12 mouse cellular contexts compared by ENCODE assay signal in genomic region chr17:46702100-46702499, GRCm38 (mm10). TPM values are rescaled to one million over a fixed set of nuclear protein-coding genes. Genes with fewer than 3 reads are reported as not detected.
DNase-seq lines count a peak whose midpoint lies in the region; ATAC-seq and TF ChIP-seq lines count a peak whose summit lies in the region.
"Had no signal": no experiment of that assay in that cellular context is flagged by ENCODE, and none has a peak within 500 bp of the region (broad histone marks: within the 10 kb centered on the region; RNA-seq: fewer than 3 reads in every experiment).

No protein-coding gene starts in this region.

- TF ChIP-seq CTCF in G1E (IDR thresholded peaks at IDR 0.05; ENCODE audit: low read depth, low read length), result no peak

- H3K4me2 ChIP-seq in embryonic facial prominence, embryonic 12.5 days (replicated peaks), result no peak overlapping the region; the same call in 1 of the 2 replicates
- H3K4me2 ChIP-seq in kidney, embryonic 15.5 days, result no peak overlapping the region
- no peak overlapping the region for H3K4me2 ChIP-seq in limb, embryonic 13.5 days (replicated peaks)

- no peak overlapping the region for H3K27ac ChIP-seq in embryonic facial prominence, embryonic 12.5 days
- H3K27ac ChIP-seq in embryonic facial prominence, embryonic 10.5 days (replicated peaks), result no peak overlapping the region
- peak overlapping the region; percentile 18; the same call in 1 of the 2 replicates for H3K27ac ChIP-seq in kidney, embryonic 15.5 days
- H3K27ac ChIP-seq in limb, embryonic 13.5 days, result no peak overlapping the region
- H3K27ac ChIP-seq: macrophage had no signal

- no peaks in the 10 kb centered on the region for H3K9me3 ChIP-seq in embryonic facial prominence, embryonic 12.5 days
- no peaks in the 10 kb centered on the region for H3K9me3 ChIP-seq in embryonic facial prominence, embryonic 10.5 days
- no peaks in the 10 kb centered on the region for H3K9me3 ChIP-seq in kidney, embryonic 15.5 days (replicated peaks)
- H3K9me3 ChIP-seq in G1E (replicated peaks), result no peaks in the 10 kb centered on the region
- H3K9me3 ChIP-seq in limb, embryonic 13.5 days, result no peaks in the 10 kb centered on the region

- peaks cover 35% of the 10 kb centered on the region for H3K4me1 ChIP-seq in embryonic facial prominence, embryonic 12.5 days
- peaks cover 45% of the 10 kb centered on the region for H3K4me1 ChIP-seq in embryonic facial prominence, embryonic 10.5 days
- peaks cover 40% of the 10 kb centered on the region for H3K4me1 ChIP-seq in kidney, embryonic 15.5 days
- H3K4me1 ChIP-seq in G1E (ENCODE audit: insufficient read depth, low read depth, low read length), result peaks cover 64% of the 10 kb centered on the region
- H3K4me1 ChIP-seq in limb, embryonic 13.5 days, result peaks cover 33% of the 10 kb centered on the region

- ATAC-seq in embryonic facial prominence, embryonic 12.5 days (ENCODE audit: insufficient number of reproducible peaks, insufficient read depth, low FRiP score, low TSS enrichment), result no peak
- no peak for ATAC-seq in kidney, embryonic 15.5 days (replicated peaks; ENCODE audit: low FRiP score)
- ATAC-seq in G1E (ENCODE audit: extremely low read depth, insufficient number of reproducible peaks, low FRiP score, poor library complexity, severe bottlenecking), result no peak
- ATAC-seq in limb, embryonic 13.5 days (ENCODE audit: low FRiP score, low read depth), result no peak

- no peak overlapping the region for H3K4me3 ChIP-seq in embryonic facial prominence, embryonic 12.5 days
- no peak overlapping the region; the same call in 1 of the 2 replicates for H3K4me3 ChIP-seq in embryonic facial prominence, embryonic 10.5 days
- 0 out of 2 replicates have a peak overlapping the region, but pooled peaks have one; percentile 93 for H3K4me3 ChIP-seq in kidney, embryonic 15.5 days (replicated peaks)
- peak overlapping the region; percentile 58 for H3K4me3 ChIP-seq in G1E (ENCODE audit: low read depth, low read length)
- H3K4me3 ChIP-seq in limb, embryonic 13.5 days, result no peak overlapping the region

- DNase-seq in embryonic facial prominence, embryonic 10.5 days (ENCODE audit: low spot score), result no peak
- DNase-seq in kidney, postnatal 25 days, result no peak
- no peak for DNase-seq in G1E (ENCODE audit: low spot score)
- DNase-seq in embryo, embryonic 10.5 days (ENCODE audit: low spot score), result no peak
- no peak for DNase-seq in right cerebral cortex, postnatal 25 days
- DNase-seq: adrenal gland, postnatal 10 days; cerebellum, adult 18-20 months; gastrocnemius, postnatal 10 days had no signal

- WGBS in embryonic facial prominence, embryonic 12.5 days, result 90% methylated on average over 12 of the region's 12 CpGs
- whole genome bisulfite sequencing in embryonic facial prominence, embryonic 10.5 days, result 89% methylated on average over 12 of the region's 12 CpGs
- 79% methylated on average over 12 of the region's 12 CpGs for WGBS in kidney, embryonic 15.5 days
- 89% methylated on average over 12 of the region's 12 CpGs for WGBS in limb, embryonic 13.5 days

- no peaks in the 10 kb centered on the region for H3K27me3 ChIP-seq in embryonic facial prominence, embryonic 12.5 days
- no peaks in the 10 kb centered on the region for H3K27me3 ChIP-seq in embryonic facial prominence, embryonic 10.5 days (replicated peaks; ENCODE audit: low read depth, poor library complexity, severe bottlenecking)
- H3K27me3 ChIP-seq in kidney, embryonic 15.5 days, result no peaks in the 10 kb centered on the region
- peaks cover 2% of the 10 kb centered on the region; the same call in 1 of the 2 replicates for H3K27me3 ChIP-seq in G1E (ENCODE audit: insufficient read depth, low read length)
- H3K27me3 ChIP-seq in limb, embryonic 13.5 days, result no peaks in the 10 kb centered on the region

- H3K36me3 ChIP-seq in embryonic facial prominence, embryonic 12.5 days, result peaks cover 32% of the 10 kb centered on the region
- peaks cover 52% of the 10 kb centered on the region for H3K36me3 ChIP-seq in embryonic facial prominence, embryonic 10.5 days (replicated peaks)
- H3K36me3 ChIP-seq in kidney, embryonic 15.5 days, result peaks cover 35% of the 10 kb centered on the region
- H3K36me3 ChIP-seq in G1E (replicated peaks), result peaks cover 62% of the 10 kb centered on the region
- peaks cover 37% of the 10 kb centered on the region for H3K36me3 ChIP-seq in limb, embryonic 13.5 days

- 0 out of 2 replicates have a peak overlapping the region, but pooled peaks have one; percentile 31 for H3K9ac ChIP-seq in embryonic facial prominence, embryonic 12.5 days
- peak overlapping the region; percentile 31; the same call in 1 of the 2 replicates for H3K9ac ChIP-seq in kidney, embryonic 15.5 days
- H3K9ac ChIP-seq in limb, embryonic 13.5 days, result peak overlapping the region; percentile 96; the same call in 1 of the 2 replicates

RNA-seq across cellular contexts. Expression of gene Ppp2r5d, which starts 2.8 kb away (rescaled TPM):
- 110 and 111 TPM in 2 replicates for polyA plus RNA-seq in embryonic facial prominence, embryonic 12.5 days (2016; fragmentation: Nextera tagmentation; extraction: Ambion mirVana)
- polyA plus RNA-seq in embryonic facial prominence, embryonic 10.5 days (2016; fragmentation: Nextera tagmentation; extraction: Ambion mirVana), result 142 and 149 TPM in 2 replicates
- polyA plus RNA-seq in kidney, embryonic 15.5 days (2015; fragmentation: Nextera tagmentation; extraction: Ambion mirVana), result 96.7 and 105 TPM in 2 replicates
- 55.2 and 56.6 TPM in 2 replicates for total RNA-seq in G1E (2014; fragmentation: Nextera tagmentation)
- 33.9 and 40.1 TPM in 2 replicates for total RNA-seq in G1E (2017)
- 78.5 and 83.4 TPM in 2 replicates for polyA plus RNA-seq in G1E (2012)
- 94.0 and 103 TPM in 2 replicates for polyA plus RNA-seq in limb, embryonic 13.5 days (2015; fragmentation: Nextera tagmentation; extraction: Ambion mirVana)

RNA-seq across cellular contexts. Expression of gene Pex6, which starts 9.2 kb away (rescaled TPM):
- 43.0 and 45.1 TPM in 2 replicates for polyA plus RNA-seq in embryonic facial prominence, embryonic 12.5 days (2016; fragmentation: Nextera tagmentation; extraction: Ambion mirVana)
- polyA plus RNA-seq in embryonic facial prominence, embryonic 10.5 days (2016; fragmentation: Nextera tagmentation; extraction: Ambion mirVana), result 22.3 and 22.9 TPM in 2 replicates
- polyA plus RNA-seq in kidney, embryonic 15.5 days (2015; fragmentation: Nextera tagmentation; extraction: Ambion mirVana), result 25.6 and 28.5 TPM in 2 replicates
- 19.8 and 22.1 TPM in 2 replicates for total RNA-seq in G1E (2014; fragmentation: Nextera tagmentation)
- total RNA-seq in G1E (2017), result 14.3 and 17.3 TPM in 2 replicates
- 52.6 and 56.0 TPM in 2 replicates for polyA plus RNA-seq in G1E (2012)
- polyA plus RNA-seq in limb, embryonic 13.5 days (2015; fragmentation: Nextera tagmentation; extraction: Ambion mirVana), result 26.8 and 27.0 TPM in 2 replicates

RNA-seq across cellular contexts. Expression of gene Klhdc3, which starts 21.4 kb away (rescaled TPM):
- 134 and 137 TPM in 2 replicates for polyA plus RNA-seq in embryonic facial prominence, embryonic 12.5 days (2016; fragmentation: Nextera tagmentation; extraction: Ambion mirVana)
- 148 and 151 TPM in 2 replicates for polyA plus RNA-seq in embryonic facial prominence, embryonic 10.5 days (2016; fragmentation: Nextera tagmentation; extraction: Ambion mirVana)
- 119 and 131 TPM in 2 replicates for polyA plus RNA-seq in kidney, embryonic 15.5 days (2015; fragmentation: Nextera tagmentation; extraction: Ambion mirVana)
- total RNA-seq in G1E (2014; fragmentation: Nextera tagmentation) (70.1 and 79.1 TPM in 2 replicates), G1E (2017) (21.0 and 26.0 TPM in 2 replicates)
- polyA plus RNA-seq in G1E (2012), result 221 and 297 TPM in 2 replicates
- polyA plus RNA-seq in limb, embryonic 13.5 days (2015; fragmentation: Nextera tagmentation; extraction: Ambion mirVana), result 127 and 135 TPM in 2 replicates

RNA-seq across cellular contexts. Expression of gene Mea1, which starts 23.5 kb away (rescaled TPM):
- 170 and 174 TPM in 2 replicates for polyA plus RNA-seq in embryonic facial prominence, embryonic 12.5 days (2016; fragmentation: Nextera tagmentation; extraction: Ambion mirVana)
- polyA plus RNA-seq in embryonic facial prominence, embryonic 10.5 days (2016; fragmentation: Nextera tagmentation; extraction: Ambion mirVana), result 148 and 156 TPM in 2 replicates
- 146 and 147 TPM in 2 replicates for polyA plus RNA-seq in kidney, embryonic 15.5 days (2015; fragmentation: Nextera tagmentation; extraction: Ambion mirVana)
- total RNA-seq in G1E (2014; fragmentation: Nextera tagmentation), result 37.1 and 42.4 TPM in 2 replicates
- total RNA-seq in G1E (2017), result 79.5 and 83.8 TPM in 2 replicates
- polyA plus RNA-seq in G1E (2012), result 84.7 and 105 TPM in 2 replicates
- polyA plus RNA-seq in limb, embryonic 13.5 days (2015; fragmentation: Nextera tagmentation; extraction: Ambion mirVana), result 157 and 162 TPM in 2 replicates

RNA-seq across cellular contexts. Expression of gene Gnmt, which starts 26.9 kb away (rescaled TPM):
- polyA plus RNA-seq in embryonic facial prominence, embryonic 12.5 days (2016; fragmentation: Nextera tagmentation; extraction: Ambion mirVana), result 0.69 and 0.74 TPM in 2 replicates
- polyA plus RNA-seq in embryonic facial prominence, embryonic 10.5 days (2016; fragmentation: Nextera tagmentation; extraction: Ambion mirVana), result 0.51 and 0.57 TPM in 2 replicates
- 1.5 and 2.8 TPM in 2 replicates for polyA plus RNA-seq in kidney, embryonic 15.5 days (2015; fragmentation: Nextera tagmentation; extraction: Ambion mirVana)
- total RNA-seq in G1E (2014; fragmentation: Nextera tagmentation), result not detected in 2 replicates
- 0.52 TPM in 1 of 2 replicates, not detected in the other for total RNA-seq in G1E (2017)
- 0.17 TPM in 1 of 2 replicates, not detected in the other for polyA plus RNA-seq in G1E (2012)
- polyA plus RNA-seq in limb, embryonic 13.5 days (2015; fragmentation: Nextera tagmentation; extraction: Ambion mirVana), result 0.46 and 0.57 TPM in 2 replicates
- polyA plus RNA-seq: macrophage had no signal

Comparison
In these comparisons a context has a peak if more than half of its experiments do, and no peak if none do; other contexts are left out.
1. H3K4me3 ChIP-seq: peak in kidney, embryonic 15.5 days (single experiment) and G1E (single experiment); none in embryonic facial prominence, embryonic 12.5 days (single experiment), embryonic facial prominence, embryonic 10.5 days (single experiment) and limb, embryonic 13.5 days (single experiment).
2. H3K9ac ChIP-seq: peak in every context shown above with its lines; median percentile 96 in limb, embryonic 13.5 days; 31 in embryonic facial prominence, embryonic 12.5 days; 31 in kidney, embryonic 15.5 days.